Mouse (Mus musculus): Measurements from ENCODE around the gene Prph2.

DNA sequence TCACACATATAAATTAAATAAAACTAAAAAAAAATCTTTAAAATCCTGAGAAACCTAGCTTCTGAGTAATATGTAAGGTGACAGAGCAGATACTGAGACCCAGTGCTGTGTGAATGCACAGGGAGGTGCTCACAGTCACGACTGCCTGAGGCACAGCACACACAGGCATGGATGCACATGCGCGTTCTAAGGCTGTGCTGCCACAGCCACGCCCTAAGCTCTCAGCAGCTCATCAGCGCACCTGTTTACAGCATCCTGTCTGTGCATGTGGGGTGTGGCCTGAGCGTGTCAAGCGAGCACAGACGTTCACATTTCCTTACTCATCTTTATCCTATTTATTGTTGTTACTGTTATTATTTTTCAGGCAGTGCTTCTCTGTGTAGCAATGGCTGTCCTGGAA, 30.2 kb downstream of the Prph2 start:
- TF ChIP-seq EP300 (IDR thresholded peaks at IDR 0.05; ENCODE audit: insufficient read depth, low read depth, low read length) (no peak), CTCF (IDR thresholded peaks at IDR 0.05) (no peak)

All from heart, adult 2 months (tissue).